Mouse (Mus musculus): Measurements from ENCODE around the gene Umad1. TPM values are rescaled to one million over a fixed set of nuclear protein-coding genes. Genes with fewer than 3 reads are reported as not detected.
"Not testable (repeated sequence)": the region's sequence is repeated elsewhere in the genome, so short reads cannot be mapped to it uniquely, and the experiment has no call there.

Gene Umad1
- polyA plus RNA-seq, 1 experiment: 12.7 TPM

DNA sequence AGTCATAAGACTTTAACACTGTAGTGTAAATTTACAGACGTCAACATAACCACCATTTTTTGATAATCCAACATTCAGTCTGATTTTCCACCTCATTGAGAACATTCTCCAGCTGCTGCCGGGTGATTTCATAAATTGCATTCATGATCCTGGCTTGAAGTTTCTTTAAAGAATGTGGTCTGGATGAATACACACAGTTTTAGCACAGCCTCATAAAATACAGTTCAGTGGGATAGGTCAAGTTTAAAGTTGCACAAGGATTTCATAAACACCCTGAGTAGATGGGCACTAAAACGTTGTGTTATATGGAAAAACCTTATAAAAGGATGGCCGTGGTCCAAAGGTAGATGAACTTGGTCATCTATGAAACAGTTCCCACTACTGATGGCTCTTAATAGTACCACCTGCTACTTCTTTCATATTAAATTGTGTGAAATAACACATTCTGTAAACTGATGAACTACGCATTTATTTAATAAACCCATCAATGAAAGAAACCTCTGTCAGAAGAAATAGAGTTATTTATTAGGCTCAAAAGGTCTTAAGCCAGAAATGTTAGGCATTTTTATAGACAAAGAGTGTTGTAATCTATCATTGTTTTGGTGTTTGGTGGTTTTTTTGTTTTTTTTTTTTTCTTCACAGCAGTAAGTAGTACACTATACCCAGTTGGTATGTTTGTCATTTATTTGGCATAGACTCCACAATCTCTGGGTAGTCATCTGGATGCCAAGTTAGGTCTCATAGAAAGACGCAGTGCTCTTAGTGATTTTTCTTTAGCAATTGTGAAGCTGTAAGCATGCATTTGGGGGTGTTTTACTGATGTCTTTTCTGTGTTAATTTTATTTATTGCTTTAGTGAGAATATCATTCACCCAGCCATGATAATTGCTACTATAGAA lies 49.0 kb downstream of the Umad1 start:
- 39% methylated on average over 6 of the region's 6 CpGs for WGBS
- no peak for DNase-seq (ENCODE audit: low read depth, low spot score)

DNA sequence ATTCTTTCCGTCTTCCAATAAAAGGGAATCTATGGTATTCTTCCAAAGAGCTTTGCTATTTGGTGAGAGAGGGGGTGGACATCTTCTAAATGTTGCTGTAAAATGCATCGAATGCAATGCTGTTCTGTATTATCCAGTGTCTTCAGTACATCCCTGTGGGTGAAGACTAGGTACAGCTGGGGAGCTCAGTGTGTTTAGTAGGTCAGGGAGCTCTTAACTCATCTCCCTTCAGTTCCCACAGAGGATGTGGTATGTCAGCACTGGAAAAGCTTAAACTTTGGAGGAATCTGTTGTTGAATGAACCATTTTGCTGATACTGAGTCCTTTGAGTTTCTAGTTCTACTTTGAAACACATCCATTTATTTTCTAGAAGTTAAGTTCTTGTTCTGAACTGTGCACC lies 53.5 kb downstream of the Umad1 start:
- no peak for DNase-seq (ENCODE audit: low read depth, low spot score)
- 85% methylated on average over 2 of the region's 2 CpGs for WGBS

DNA sequence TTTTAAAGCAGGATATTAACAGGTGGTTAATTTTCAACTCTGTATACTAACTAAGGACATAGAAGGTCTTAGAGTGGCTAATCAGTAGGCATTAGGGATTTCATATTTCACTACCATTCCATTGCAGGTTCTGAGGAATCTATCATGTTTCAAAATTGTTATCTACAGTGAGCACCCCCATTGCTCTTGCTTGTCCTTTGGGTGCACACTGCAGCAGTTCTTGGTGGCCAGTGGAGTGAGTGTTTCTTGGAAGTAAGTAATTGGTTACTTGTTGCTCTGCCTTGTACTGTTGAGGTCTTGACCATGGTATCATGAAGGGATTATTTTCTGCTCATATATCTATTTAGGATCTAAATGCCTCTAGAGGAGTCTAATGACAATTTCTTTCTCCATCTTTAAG lies 57.1 kb downstream of the Umad1 start:
- DNase-seq (ENCODE audit: low read depth, low spot score): no peak

DNA sequence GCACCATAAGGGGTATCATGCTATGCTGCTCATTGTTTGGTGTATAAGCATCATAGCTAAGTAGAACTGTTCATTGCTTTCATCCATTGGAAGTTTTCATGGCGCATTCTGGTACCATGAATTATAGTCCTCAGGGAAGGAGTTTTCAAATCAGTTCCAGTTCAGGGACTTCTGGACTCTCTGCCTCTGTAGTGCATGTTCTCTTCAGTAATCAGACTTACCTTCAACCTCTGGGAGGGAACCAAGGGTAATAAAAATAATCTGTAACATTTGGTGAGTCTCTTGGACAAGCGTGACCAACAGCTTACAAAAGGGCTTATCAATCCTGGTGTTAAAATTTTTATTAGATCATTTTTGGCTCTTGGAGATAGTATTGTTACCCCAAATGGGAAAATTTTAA lies 60.5 kb downstream of the Umad1 start:
- no peak for DNase-seq (ENCODE audit: low read depth, low spot score)
- WGBS: 71% methylated on average over 2 of the region's 2 CpGs

DNA sequence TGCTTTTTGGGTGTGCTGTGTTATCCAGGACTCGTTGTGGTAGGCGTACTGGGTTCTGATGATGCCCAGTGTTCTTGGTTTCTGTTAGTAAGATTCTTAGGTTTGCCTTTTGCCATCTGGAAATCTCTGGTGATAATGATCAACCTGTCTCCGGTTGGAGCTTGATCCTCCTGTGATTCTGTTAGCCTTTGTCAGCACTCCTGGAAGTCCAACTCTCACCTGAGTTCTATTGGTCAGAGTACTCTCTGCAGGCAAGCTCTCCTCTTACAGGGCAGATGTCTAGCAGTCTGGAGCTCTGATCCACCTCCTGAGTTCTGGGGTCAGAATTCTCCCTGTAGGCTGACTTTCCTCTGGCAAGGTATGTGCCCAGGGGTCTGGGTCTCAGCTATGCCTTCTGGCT lies 72.4 kb downstream of the Umad1 start:
- WGBS: 96% methylated on average over 3 of the region's 3 CpGs
- not testable (repeated sequence) for DNase-seq (ENCODE audit: low read depth, low spot score)

DNA sequence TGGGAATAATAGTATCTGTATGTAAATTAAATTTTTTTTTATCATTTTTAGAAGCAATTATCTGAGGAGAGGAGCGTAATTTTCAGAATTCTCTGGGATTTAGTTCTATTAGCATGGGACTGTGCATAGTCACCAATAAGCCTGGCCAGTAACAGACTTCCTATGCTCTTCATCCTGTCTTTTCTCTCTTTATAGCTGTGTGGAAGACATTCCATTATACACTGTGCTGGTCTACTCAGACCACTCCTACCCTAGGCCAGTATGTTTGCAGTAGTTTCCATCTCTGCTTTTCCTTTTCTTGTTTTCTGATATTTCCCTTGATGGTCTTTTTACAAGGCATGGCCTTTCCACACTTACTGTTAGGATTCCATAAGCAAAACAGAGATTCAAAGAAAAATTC lies 74.3 kb downstream of the Umad1 start:
- 93% methylated on average over 1 of the region's 1 CpGs for WGBS

DNA sequence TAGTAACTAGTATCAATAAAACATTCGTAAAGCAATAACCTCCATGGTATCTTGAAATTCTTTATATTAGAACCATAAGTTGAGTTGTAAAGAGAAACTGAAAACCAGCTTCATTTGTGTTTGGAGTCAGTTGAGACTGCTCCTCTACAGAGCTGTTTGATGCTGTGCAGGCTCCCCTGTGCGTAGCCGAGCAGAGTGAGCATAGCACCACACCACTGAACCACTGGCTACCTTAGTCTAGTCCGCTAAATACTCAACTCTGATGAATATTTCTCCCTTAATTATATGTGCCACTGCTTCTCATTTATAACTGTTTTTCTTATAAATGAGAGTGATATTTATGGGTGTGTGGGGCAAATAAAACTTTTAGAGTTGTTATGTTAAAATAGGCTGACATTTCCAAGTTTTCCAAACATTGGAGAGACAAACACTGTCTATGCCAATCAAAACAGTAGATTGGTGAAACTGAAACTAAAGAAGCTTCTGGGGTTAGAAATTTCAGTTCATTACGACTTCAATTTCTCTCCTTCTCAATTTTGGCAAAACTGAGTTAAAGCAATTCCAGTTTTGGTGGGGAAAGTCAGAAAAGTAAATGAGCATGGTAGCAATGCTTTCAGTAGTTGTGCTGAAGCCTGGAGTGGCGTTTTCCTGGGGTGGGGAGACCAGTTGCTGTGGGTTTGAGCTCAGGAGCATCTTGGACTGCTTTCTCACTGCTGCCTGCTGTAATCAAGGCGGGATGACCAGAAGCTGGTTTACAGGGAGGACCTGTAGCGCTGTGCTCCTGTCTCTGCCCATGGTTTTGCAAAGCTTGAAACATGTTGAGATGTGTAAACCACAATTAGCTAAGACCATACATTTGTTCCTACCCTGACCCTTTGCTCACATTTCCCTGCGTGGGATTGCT lies 77.7 kb downstream of the Umad1 start:
- 69% methylated on average over 9 of the region's 9 CpGs for WGBS
- no peak for DNase-seq (ENCODE audit: low read depth, low spot score)

More for the DNA sequence above, 74.3 kb downstream of the Umad1 start:
- no peak for DNase-seq (ENCODE audit: low read depth, low spot score)

DNA sequence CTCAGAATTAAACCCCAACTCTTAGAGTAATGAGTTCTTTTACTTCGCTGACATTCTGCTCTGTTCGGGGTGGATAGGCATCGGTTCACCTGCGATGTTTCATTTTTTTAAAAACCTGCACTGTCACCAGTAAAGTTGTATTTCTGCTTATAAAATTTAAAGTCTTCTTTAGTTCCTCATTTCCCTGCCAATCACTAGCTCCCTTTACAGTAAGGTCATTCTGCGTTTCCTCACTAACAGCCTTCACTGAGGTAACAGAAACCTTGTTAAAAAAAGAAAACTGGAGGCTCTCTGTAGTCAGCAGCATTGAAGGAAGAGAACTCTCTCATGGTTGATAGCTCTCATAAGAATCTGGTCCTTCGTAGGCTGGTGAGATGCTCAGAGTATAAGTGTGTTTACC lies 80.4 kb downstream of the Umad1 start:
- WGBS: 68% methylated on average over 6 of the region's 6 CpGs
- DNase-seq (ENCODE audit: low read depth, low spot score): no peak

DNA sequence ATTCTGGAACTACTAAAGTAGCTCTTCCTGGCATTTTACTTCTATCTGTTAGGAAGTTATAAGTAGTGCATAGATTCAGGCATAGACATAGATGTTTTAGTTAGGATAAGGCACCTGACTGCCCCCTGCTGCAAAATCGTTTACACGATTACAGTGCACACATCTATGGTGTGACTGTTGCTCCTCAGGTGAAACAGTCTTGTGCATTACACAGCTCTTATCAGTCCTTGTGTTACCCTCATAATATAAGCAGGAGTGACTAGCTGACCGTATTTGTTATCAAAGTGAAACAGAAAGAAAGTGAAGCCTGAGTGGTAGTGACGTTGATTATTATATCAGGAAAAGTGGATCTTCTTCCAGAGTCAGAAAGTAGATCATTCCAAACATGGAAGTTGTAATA lies 84.2 kb downstream of the Umad1 start:
- no peak for DNase-seq (ENCODE audit: low read depth, low spot score)
- 72% methylated on average over 4 of the region's 4 CpGs for WGBS

DNA sequence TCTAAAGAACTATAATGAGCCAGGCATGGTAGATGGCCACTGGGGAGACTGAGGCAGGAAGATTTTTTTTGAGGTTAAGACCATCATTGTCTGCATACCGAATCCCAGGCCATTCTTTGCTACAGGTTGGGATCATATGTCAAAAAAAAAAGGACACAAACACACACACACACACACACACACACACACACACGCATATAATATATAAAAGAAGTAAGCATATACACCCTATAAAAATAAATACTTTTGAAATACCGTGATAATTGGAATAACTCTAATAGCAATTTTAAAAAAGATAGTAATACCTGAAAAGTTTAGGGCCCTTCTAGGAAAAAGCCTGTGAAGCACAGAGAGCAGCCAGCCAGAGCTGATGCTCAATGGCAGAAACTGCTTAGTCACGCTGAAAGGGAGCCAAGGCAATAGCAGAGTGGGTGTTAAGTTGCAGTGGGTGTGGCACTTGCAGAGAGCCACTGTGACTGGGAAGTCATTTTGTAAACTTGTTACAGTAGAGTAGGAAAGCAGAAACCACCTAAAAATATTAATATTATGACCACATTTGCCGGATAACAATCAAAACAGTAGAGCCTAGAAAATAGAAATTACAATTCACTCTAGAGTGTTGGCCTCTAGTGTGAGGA lies 86.2 kb downstream of the Umad1 start:
- WGBS: 65% methylated on average over 5 of the region's 5 CpGs
- DNase-seq (ENCODE audit: low read depth, low spot score): peak; percentile 64

DNA sequence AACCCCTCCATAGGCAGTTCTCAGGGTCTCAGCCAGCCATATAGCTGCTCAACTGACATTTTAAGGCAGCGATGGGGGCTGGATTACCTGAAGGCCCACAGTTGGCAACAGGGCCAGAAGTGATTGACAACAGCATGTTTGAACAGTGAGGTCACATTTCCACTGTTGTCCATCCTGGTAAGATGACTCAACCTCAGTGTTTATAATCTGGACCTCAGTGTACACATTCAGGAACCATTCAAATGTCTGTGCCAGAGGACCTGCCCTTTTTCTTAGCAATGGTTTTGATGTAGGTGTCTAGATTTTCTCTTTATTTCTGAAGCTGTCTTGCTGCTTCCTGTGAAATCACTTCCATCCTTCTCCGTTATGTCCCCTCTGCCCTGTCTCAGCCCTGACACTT lies 88.1 kb downstream of the Umad1 start:
- 67% methylated on average over 2 of the region's 2 CpGs for WGBS
- no peak for DNase-seq (ENCODE audit: low read depth, low spot score)

DNA sequence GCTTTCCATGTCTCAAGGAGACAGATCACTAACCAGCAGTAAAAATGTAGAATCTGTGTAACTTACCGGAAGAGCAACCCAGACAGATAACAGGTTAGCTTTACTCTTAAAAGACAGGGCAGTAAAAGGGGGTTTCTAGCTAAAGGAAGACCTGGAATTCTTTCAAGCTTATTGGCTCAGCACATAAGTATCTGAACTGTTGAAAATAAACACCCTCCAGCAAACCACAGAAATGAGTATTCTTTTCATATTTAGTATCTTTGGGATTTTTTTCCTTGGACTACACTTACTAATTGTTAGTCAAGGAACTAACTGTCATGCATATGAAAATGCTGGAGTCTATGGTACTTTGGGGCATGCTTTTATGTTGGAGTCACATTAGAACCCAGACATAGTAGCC lies 89.3 kb downstream of the Umad1 start:
- 95% methylated on average over 1 of the region's 1 CpGs for whole genome bisulfite sequencing
- no peak for DNase-seq (ENCODE audit: low read depth, low spot score)

DNA sequence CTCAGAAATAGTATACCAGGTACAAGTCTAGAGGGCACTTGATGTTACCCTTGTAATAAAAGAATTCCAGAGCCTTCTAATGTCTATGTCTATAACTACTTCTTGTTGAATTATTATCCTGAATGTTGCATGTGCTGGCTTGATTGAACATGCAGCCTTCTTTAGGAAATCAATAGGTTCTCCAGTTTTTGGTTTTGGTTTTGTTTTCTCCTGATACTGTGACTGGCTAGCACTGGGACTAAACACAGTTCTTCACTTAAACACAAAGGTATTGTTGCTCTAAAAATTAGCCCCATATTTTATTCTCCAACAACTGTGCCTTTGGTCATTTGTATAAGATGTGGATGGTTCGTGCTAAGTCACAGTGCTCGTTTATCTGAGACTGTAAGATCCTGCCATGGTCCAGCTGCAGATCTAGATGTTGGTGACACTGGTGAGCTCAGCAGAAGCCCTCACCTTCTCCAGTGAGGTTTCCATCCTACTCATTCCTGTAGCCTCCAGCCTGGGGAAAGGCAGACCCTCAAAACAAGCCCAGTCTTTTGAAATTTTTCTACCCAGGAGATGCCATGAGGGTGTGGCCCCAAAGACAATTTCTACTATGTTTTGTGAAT lies 90.1 kb downstream of the Umad1 start:
- 83% methylated on average over 2 of the region's 2 CpGs for WGBS
- DNase-seq (ENCODE audit: low read depth, low spot score): no peak

DNA sequence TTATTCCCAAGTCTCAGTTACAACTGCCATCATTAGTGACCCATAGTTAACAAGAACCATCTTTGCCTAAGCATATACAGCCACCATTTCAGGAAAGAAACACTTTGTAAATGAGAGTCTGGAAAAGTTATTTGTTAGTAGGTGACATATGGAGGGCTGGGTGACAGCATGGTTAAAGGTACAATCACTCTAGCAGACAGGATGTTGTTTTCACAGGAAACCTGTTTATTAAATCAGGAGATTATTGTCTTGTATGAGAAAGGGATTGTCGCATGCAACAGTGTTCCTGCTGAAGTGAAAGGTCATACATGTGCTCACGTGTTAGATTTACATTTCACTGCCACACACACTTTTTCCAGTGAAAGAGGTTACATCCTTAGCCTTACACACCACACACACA lies 92.4 kb downstream of the Umad1 start:
- WGBS: 86% methylated on average over 2 of the region's 2 CpGs
- DNase-seq (ENCODE audit: low read depth, low spot score): no peak

DNA sequence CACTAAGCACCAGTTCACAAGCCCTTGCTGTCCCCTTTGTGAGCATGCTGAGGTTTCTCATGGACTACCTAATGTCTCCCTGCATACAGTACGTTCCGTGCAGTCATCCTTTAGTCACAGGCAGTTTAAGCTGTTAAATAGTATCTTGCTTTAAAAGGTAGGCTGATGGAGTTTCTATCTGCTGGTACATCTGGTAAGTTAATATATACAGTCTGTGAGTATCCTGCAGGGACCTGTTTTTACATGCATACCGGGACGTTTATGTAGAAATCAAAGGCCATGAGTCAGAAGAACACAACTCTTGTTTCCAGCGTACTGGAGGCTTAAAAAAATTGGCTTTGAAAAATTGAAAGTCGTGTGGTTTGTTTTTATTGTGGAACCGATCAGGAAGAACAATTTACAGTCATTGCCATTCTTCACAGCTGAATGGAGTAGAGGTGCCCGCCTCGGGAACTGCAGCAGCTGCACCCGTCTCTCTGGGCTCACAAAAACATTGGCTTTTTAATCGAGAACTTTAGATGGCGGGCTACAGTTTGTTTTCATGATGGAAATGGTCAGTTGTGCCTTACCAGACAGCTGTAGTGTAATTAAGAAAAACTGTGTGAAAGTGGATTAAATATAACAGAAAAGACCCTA lies 93.6 kb downstream of the Umad1 start:
- DNase-seq (ENCODE audit: low read depth, low spot score): no peak
- WGBS: 64% methylated on average over 12 of the region's 12 CpGs

DNA sequence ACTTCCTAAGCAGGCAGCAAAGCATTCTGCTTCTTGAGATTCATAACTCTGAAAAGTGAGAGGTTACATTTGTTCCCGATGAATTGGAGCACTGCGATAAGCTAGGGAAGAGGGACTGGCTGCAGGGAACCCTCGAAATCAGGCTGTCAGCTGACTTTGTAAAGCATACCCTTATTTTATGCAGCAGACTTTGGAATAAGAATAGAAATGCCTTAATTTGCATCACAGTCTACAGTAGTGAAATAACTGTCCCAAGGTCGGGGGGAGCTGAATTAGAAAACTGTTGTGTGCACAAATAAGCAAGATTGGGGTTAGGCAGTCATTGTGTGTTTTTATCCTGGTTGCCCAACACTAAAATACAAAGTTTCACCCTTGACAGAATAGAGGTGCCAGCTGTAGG lies 94.4 kb downstream of the Umad1 start:
- no peak for DNase-seq (ENCODE audit: low read depth, low spot score)
- WGBS: 76% methylated on average over 4 of the region's 4 CpGs

DNA sequence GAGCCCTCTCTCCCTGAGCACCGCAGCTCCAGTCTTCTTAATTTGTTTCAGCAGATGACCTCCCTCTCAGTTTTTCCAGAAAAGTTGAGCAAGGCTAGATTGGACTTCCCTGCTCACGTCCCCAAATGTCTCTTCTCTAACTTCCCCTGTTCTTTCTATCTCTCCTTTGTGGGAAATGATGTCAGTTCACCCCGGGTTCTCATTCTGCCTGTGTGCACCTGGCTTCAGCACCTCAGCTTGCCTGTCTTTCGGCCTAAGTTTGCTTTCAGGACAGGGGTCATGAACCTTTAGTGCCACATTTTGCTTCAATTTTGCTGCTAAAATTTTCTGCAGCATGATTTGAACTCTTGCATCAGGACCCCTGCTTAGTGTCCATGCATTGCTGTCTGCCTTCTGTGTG lies 95.8 kb downstream of the Umad1 start:
- 87% methylated on average over 4 of the region's 4 CpGs for WGBS

DNA sequence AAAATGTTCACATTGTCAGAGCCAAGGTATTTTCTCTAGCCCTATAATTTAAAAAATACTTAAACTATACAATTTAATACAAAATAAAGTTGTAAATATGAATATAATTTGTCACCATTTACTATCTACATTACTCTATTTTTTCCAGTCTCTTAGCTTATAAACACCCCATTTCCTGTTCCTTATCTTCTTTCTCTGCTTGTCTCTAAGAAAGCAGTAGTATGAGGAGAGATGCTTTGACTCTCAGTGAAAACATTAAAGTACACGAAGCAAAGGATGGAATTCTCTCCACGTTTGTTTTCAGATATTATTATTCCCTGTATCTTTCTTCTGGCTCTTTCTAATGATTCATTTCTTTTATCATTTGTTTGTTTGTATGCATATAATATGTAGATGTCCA lies 99.1 kb downstream of the Umad1 start:
- 71% methylated on average over 2 of the region's 2 CpGs for WGBS
- DNase-seq (ENCODE audit: low read depth, low spot score): no peak

More for the DNA sequence above, 95.8 kb downstream of the Umad1 start:
- DNase-seq (ENCODE audit: low read depth, low spot score): no peak

DNA sequence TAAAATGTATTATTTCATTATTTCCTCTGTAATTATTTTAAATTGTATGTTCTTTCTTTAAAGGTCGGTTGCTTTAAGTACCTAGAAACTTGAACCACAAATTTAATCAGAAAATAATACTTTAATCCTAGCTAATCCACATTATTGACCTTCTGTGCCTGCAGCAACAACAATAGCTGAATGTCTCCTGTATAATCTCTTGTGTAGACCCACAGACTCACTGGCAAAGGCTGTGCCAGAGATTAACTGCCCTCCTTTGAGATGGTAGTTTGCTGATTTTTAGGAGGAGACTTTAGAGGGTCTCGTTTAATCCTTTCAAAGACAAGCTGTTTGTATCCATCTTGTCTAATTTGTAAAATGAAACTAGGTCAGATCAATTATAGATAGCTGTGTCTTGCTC lies 99.7 kb downstream of the Umad1 start:
- DNase-seq (ENCODE audit: low read depth, low spot score): no peak
- 85% methylated on average over 2 of the region's 2 CpGs for WGBS
